Mouse (Mus musculus) urinary bladder, postnatal 10 days (tissue): Measurements from ENCODE around the gene Prm1.
A peak's percentile ranks its signal among the peaks of the same experiment; 100 is the strongest.
"Not testable (repeated sequence)": the region's sequence is repeated elsewhere in the genome, so short reads cannot be mapped to it uniquely, and the experiment has no call there.

Source experiments
- DNase-seq: peaks from one replicate; pipeline ENCODE4 v3.0.0; 2022; ENCODE audit warnings: low spot score

The Prm1 gene

GRCm38 (mm10) chr16:10824536-10824935 lies 18.9 kb upstream of the Prm1 start:
- no peak for DNase-seq

- no peak for DNase-seq
Observed at GRCm38 (mm10) chr16:10821387-10821786, 15.7 kb upstream of the Prm1 start.

GRCm38 (mm10) chr16:10819966-10820365 lies 14.3 kb upstream of the Prm1 start:
- DNase-seq, result no peak

DNA sequence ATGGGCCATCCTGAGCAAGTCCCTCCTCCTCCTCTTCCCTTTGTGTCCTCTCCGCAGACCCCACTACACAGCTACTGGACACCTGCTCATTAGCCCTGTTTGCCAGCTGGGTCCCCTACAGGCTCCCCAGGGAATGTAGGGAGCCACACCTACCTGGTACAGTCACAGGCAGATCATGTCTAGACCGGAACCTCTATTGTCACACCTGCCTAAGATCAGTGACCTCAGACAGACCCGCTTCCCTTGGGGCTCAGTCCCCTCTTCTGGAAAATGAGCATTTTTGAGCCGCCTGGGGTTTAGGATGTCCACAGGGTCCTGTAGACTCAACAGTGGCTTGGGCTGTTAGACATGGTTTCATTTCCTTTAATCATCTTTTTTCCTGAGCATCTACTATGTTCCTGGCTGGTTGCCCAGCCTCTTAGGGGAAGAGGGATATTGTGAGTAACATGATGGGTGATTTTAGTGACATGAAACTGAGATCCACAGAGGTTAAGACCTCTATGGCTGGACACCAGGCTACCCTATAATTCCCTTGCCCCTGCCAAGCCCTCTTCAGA lies 13.0 kb upstream of the Prm1 start:
- DNase-seq, result no peak

GRCm38 (mm10) chr16:10814864-10815263 lies 9.2 kb upstream of the Prm1 start:
- no peak for DNase-seq

DNA sequence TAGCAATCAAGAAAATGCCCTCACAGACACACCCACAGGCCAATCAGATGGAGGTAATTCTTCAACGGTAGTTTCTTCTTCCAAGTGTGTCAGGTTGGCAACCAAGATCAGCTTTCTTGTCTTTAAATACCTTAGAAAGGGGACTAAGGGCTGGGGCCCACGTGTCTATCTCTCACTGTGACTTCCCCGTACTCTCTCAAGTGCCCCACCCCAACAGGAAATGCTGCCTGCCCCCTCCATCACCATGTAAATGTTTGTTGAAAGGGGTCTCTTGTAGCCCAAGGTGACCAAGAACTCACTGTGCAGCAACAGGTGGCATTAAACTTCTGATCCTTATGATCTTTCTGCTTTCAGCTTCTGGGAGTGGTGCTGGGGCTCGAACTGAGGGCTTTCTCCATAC lies 8.1 kb upstream of the Prm1 start:
- no peak for DNase-seq

- DNase-seq, result no peak
Observed at GRCm38 (mm10) chr16:10812865-10813371, 7.3 kb upstream of the Prm1 start, which contains the start of gene Gm11172. Gene Gm11172 (plus strand): TSS chr16:10812915.

DNA sequence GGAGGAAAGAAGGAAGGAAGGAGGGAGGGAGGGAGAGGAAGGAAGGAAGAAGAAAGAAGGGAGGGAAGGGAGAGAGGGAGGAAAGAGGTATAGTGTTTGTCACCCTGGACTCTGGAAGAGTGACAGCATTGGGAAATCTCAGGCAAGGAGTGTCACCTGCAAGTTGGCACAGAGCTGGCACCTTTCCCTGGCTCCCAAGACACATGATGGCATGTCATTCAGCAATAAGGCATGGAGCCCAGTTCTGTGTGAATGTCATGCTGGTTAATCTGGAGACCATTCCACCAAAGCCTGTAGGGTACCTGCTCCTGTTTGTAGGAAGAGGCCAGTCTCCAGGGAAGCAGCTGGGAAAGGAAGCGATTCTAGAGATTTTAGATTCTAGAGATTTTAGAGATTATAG lies 4.7 kb upstream of the Prm1 start:
- no peak for DNase-seq

DNA sequence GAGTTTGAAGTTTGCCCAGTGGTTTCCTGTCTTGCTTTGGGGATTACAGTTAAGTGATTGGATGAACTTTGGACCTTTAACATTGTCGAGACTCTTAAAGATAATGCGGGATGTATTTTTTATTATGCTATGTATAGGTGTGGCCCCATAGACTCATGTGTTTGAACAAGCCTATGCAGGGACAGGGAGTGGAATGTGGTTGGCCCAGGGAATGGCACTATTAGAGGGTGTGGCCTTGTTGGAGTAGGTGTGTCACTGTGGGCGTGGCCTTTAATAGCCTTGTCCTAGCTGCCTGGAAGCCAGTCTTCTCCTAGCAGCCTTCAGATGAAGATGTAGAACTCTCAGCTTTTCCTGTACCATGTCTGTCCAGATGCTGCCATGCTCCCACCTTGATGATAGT lies 3.2 kb downstream of the Prm1 start:
- DNase-seq, result not testable (repeated sequence)

GRCm38 (mm10) chr16:10796034-10796433 lies 9.6 kb downstream of the Prm1 start, which contains the start of gene Prm2:
Gene Prm2 (minus strand): TSS chr16:10796134.
- DNase-seq, result no peak

GRCm38 (mm10) chr16:10790702-10791101 lies 14.9 kb downstream of the Prm1 start, which contains the start of gene Prm3:
Gene Prm3 (minus strand): TSS chr16:10790914.
- no peak for DNase-seq

GRCm38 (mm10) chr16:10788866-10789265 lies 16.8 kb downstream of the Prm1 start:
- DNase-seq, result no peak

- DNase-seq, result no peak
Observed at GRCm38 (mm10) chr16:10788271-10788670, 17.4 kb downstream of the Prm1 start, which contains the start of gene Tnp2. Gene Tnp2 (minus strand): TSS chr16:10788660.

- DNase-seq, result no peak
Observed at GRCm38 (mm10) chr16:10787548-10788058, 18.0 kb downstream of the Prm1 start.

DNA sequence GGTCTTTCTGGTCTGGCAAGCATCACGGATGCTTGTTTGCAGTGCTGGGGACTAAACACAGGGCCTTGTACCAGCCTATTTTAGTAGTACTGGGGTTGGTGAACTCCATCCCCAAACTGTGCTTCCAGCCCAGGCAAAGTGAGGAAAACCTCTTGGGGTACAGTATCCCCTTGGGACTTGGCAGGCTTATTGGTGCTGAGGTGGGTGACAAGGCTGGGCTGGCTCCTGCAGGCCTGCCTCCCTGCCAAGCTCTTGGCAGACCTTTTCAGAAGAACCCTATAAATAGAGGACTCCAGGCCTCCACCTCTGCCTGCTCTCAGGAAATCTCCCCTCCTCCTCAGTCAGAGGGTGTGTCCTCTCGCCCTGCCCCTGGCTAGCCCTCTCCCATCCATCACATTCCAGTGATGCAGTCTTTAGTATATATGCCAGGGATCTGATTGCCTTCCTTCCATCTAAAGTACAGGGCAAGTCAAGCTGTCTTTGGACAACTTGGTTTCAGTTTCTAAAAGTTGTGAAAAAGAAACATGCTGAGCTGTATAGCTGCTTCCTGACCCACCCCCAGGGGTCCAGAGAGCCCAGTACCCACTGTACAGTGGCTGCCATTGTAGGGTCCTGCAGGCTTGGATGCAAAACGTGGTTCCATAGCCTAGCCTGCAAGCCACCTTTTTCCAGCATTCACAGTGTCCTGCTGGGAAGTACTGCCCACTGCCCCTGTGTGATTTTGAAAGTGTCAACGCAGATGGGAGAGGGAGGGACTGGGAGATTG lies 18.7 kb downstream of the Prm1 start:
- DNase-seq, result no peak

DNA sequence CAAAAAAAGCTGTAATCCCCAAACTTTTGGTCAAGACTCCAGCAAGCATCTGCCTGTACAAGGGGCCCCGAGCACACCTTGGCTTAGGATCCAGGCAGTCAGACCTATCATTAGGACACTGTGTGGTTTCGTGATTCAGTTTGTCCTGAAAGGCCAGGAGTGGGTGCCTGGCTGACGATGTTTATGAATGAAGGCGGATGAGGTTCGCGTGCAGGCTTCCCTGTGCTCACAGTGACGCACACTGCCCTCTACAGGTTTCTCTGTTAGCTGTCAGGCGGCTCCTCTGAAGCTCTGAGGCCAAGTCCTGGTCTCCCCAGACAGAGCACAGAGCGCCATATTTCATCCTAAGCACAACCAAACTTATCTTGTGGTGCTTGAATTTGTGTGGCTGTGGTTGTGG lies 19.4 kb downstream of the Prm1 start:
- DNase-seq, result no peak

DNA sequence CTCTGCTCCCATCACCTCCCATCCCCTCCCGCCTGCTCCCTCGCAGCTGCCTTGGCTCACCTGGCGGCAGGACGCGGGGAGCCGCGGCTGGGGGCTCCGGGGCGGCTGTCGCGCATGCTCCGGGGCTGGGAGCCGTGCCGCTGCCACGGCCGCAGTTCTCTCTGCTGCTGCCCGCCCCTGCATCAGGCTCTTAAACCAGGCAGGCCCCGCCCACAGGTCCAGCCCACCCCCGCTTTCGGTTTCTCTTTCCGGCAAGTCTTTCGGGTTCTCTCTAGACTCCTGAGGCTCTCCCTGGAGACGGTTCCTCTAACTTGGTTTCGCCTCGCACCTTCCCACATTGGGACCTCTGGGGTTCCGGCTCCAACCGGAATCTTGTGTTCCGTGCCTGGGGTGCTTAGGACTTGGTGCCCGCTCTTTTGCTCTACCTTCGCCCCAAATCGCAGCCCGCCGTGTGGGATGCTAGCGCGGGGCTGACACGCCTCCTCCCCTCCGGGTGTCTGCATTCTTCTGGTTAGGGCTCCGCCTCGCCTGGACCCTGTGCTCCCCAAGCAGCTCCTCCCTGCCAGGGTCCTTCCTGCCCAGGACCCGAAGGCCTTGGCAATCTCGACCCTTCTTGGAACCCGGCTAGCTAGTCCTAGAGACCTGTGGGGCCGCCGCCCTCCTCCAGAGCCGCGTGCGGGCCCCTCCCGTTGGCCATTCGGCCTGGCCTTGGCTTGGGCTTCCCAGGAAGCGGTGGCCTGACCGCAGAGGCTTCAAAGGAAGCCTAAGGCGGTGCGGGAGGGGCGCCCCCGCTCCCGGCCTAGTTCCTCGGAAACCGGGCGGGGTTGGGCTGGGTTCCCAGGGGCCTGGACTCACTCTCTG lies 20.0 kb downstream of the Prm1 start, which contains the start of gene Socs1:
Gene Socs1 (minus strand): TSS at position 166 of the 861 bp plus-strand sequence.
- DNase-seq, result peak; percentile 48

DNA sequence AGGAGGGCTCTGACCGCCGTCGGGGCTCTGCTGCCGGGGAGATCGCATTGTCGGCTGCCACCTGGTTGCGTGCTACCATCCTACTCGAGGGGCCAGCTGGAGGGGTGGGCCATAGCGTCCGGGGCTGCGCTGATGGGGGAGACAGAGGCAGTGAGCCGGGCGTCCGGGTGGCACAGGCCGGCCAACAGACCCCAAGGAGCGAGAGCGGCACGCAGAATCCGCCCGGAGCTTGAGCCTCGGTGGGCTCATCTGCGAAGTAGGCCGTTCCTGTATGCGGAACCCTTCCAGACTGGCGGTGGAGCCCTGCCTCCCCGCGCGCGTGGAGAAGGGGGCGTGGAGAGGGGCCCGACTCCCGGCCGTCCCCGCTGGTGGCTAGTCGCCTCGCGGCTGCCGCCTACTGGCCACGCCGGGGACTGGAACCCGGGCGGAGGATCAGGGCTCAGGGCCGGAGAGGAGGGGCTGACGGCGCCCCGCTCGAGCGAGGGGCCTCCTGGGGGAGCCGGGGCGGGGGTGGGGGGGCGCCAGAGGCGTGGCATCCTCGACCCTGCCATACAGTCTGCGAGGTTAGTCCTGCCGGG lies 20.8 kb downstream of the Prm1 start:
- DNase-seq, result peak; percentile 81

- no peak for DNase-seq
Observed at GRCm38 (mm10) chr16:10783883-10784792, 21.5 kb downstream of the Prm1 start.

DNA sequence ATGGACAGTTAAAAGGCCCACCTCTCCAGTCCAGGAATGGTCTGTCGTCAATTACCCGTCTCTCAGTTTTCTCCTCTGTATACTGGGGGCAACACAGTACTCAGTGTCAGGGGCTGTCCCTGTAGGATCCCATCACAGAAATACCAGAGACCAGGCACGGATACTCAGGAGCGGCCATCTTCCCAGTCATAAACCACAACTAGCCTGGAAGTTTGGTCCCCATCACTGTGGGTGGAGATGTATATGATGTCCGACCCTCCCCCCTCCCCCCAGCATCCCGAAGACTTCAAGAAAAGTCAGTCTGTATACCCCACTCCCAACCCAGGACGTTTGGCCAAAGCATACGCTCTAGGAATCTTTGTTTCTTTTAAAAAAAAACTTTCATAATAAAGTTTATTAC lies 22.2 kb downstream of the Prm1 start:
- DNase-seq, result no peak

GRCm38 (mm10) chr16:10783152-10783434 lies 22.5 kb downstream of the Prm1 start:
- no peak for DNase-seq
